Comparison of ENCODE assay signal across 28 mouse cellular contexts in genomic region chr10:51950016-51950415, GRCm38 (mm10).
"Had no signal": no experiment of that assay in that cellular context is flagged by ENCODE, and none has a peak within 500 bp of the region (broad histone marks: within the 10 kb centered on the region; RNA-seq: fewer than 3 reads in every experiment).

No protein-coding gene starts in this region.

- H3K36me3 ChIP-seq: heart, embryonic 10.5 days; heart, embryonic 12.5 days; hindbrain, embryonic 10.5 days; hindbrain, embryonic 12.5 days; kidney, embryonic 15.5 days; limb, embryonic 10.5 days; limb, embryonic 12.5 days; liver, embryonic 13.5 days; liver, embryonic 15.5 days had no signal

- H3K4me1 ChIP-seq: hindbrain, embryonic 12.5 days; kidney, embryonic 15.5 days; liver, embryonic 13.5 days; liver, embryonic 15.5 days had no signal

- H3K4me3 ChIP-seq: heart, embryonic 10.5 days; heart, embryonic 12.5 days; hindbrain, embryonic 10.5 days; hindbrain, embryonic 12.5 days; kidney, embryonic 15.5 days; limb, embryonic 10.5 days; limb, embryonic 12.5 days; liver, embryonic 13.5 days; liver, embryonic 15.5 days had no signal

- H3K27ac ChIP-seq: heart, embryonic 10.5 days; hindbrain, embryonic 10.5 days; hindbrain, embryonic 12.5 days; hindbrain, embryonic 14.5 days; hindbrain, postnatal 0 days; kidney, embryonic 15.5 days; kidney, postnatal 0 days; limb, embryonic 10.5 days; limb, embryonic 12.5 days; liver, embryonic 13.5 days; liver, embryonic 15.5 days had no signal

- DNase-seq: gastrocnemius, postnatal 10 days; gastrocnemius, postnatal 25 days; heart, adult 18-20 months; heart, postnatal 10 days; heart, postnatal 4 days; kidney, adult 11 months; kidney, adult 2 months; kidney, adult 9 months; kidney, postnatal 14 days; kidney, postnatal 36 days; layer of hippocampus, adult 9-11 months; layer of hippocampus, postnatal 36 days; liver; liver, embryonic 13.5 days; liver, postnatal 0 days had no signal

- H3K9me3 ChIP-seq: heart, embryonic 10.5 days; heart, embryonic 12.5 days; hindbrain, embryonic 10.5 days; hindbrain, embryonic 12.5 days; kidney, embryonic 15.5 days; limb, embryonic 10.5 days; limb, embryonic 12.5 days; liver, embryonic 13.5 days; liver, embryonic 15.5 days had no signal

- H3K9ac ChIP-seq: heart, embryonic 12.5 days; hindbrain, embryonic 12.5 days; hindbrain, embryonic 14.5 days; kidney, embryonic 15.5 days; limb, embryonic 12.5 days; liver, embryonic 13.5 days; liver, embryonic 15.5 days; liver, postnatal 0 days had no signal

- H3K27me3 ChIP-seq: heart, embryonic 12.5 days; hindbrain, embryonic 12.5 days; kidney, embryonic 15.5 days; limb, embryonic 12.5 days; liver, embryonic 13.5 days; liver, embryonic 15.5 days had no signal

- ATAC-seq: hindbrain, postnatal 0 days; intestine, embryonic 16.5 days; liver, postnatal 0 days had no signal

- H3K4me2 ChIP-seq: heart, embryonic 12.5 days; hindbrain, embryonic 12.5 days; hindbrain, embryonic 14.5 days; kidney, embryonic 15.5 days; limb, embryonic 12.5 days; liver, embryonic 11.5 days; liver, embryonic 13.5 days; liver, embryonic 15.5 days had no signal
